Mouse (Mus musculus) neural tube, embryonic 15.5 days (tissue): Measurements from ENCODE around the gene Top3a. TPM values are rescaled to one million over a fixed set of nuclear protein-coding genes. Genes with fewer than 3 reads are reported as not detected.

ENCODE experiments used
- ATAC-seq: fragments of 200-750 bp; cut with Nextera tagmentation; 2 replicates; pipeline ENCODE4 v1.8.0; 2017; ENCODE audit warnings: mild to moderate bottlenecking, moderate TSS enrichment, moderate library complexity; ENCODE audit not compliant: low FRiP score
- H3K27ac ChIP-seq: fragments of 300-500 bp; sonication (generic); replicated peaks from 2 replicates; pipeline ENCODE4 v1.5.1; 2015; ENCODE audit warnings: mild to moderate bottlenecking, inconsistent platforms
- H3K27me3 ChIP-seq: fragments of 300-500 bp; sonication (generic); replicated peaks from 2 replicates; pipeline ENCODE4 v1.6.1; 2015; ENCODE audit warnings: inconsistent platforms
- H3K36me3 ChIP-seq: fragments of 300-500 bp; sonication (generic); 2 replicates; pipeline ENCODE4 v1.6.1; 2015; ENCODE audit warnings: inconsistent platforms
- H3K4me1 ChIP-seq: fragments of 300-500 bp; sonication (generic); 2 replicates; pipeline ENCODE4 v1.6.1; 2015; ENCODE audit warnings: inconsistent platforms
- H3K4me2 ChIP-seq: fragments of 300-500 bp; sonication (generic); 2 replicates; pipeline ENCODE4 v1.6.1; 2015; ENCODE audit warnings: inconsistent platforms, mild to moderate bottlenecking, moderate library complexity
- H3K4me3 ChIP-seq: fragments of 300-500 bp; sonication (generic); replicated peaks from 2 replicates; pipeline ENCODE4 v1.5.1; 2015; ENCODE audit warnings: mild to moderate bottlenecking, inconsistent platforms
- H3K9ac ChIP-seq: fragments of 300-500 bp; sonication (generic); replicated peaks from 2 replicates; pipeline ENCODE4 v1.6.1; 2015; ENCODE audit warnings: mild to moderate bottlenecking, inconsistent platforms
- H3K9me3 ChIP-seq: fragments of 300-500 bp; sonication (generic); replicated peaks from 2 replicates; pipeline ENCODE4 v1.6.1; 2016; ENCODE audit warnings: inconsistent platforms
- WGBS: fragments of 180-500 bp; shearing (Covaris S2); methylation state at CpG from one replicate; pipeline ENCODE4 v1.1.7; 2015; ENCODE audit warnings: mixed read lengths; 5-methylcytosine and 5-hydroxymethylcytosine counted together
- polyA plus RNA-seq: library from polyadenylated mRNA; unstranded; fragments of >200 nt; fragmentation: Nextera tagmentation; extraction: Ambion mirVana; gene quantifications from 2 replicates; pipeline ENCODE4 v1.2.1, GENCODE M21; 2015

Gene Top3a
- polyA plus RNA-seq, 1 experiment from 2014 or later = 6.7 TPM

DNA sequence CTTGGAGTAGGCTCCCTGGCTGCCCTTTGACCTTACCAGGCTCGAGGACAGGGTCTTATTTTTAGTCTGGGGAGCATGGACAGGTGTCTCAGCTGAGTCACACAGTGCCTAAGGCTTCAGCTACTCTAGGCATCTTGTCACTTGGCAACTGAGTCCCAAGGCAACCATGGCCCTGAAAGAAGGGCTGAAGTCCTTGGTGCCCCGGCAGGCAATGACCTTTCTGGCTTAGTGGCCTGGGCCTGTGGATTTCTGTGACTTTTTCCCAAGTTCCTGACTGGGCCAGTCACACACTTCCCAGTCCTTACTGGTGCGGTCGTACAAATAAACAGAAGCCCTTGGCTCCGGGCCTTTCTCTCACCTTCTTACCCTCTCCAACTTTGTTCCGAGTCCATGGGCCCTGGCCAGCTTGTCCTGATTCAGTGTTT is 47.9 kb downstream of the Top3a start:
- Histone ChIP-seq H3K27me3 (no peaks in the 10 kb centered on the region), H3K9ac (0 out of 2 replicates have a peak overlapping the region, but pooled peaks have one; percentile 2), H3K9me3 (no peaks in the 10 kb centered on the region), H3K4me2 (peak overlapping the region; percentile 85), H3K36me3 (peaks cover 42% of the 10 kb centered on the region), H3K4me3 (peak overlapping the region; percentile 85), H3K4me1 (peaks cover 41% of the 10 kb centered on the region), H3K27ac (no peak overlapping the region)
- ATAC-seq = no peak
- 83% methylated on average over 6 of the region's 6 CpGs for WGBS

- H3K27ac ChIP-seq = peak within 1 kb of the TSS; percentile 92
- no peaks in the 10 kb centered on the region for H3K27me3 ChIP-seq
- H3K4me3 ChIP-seq = peak within 1 kb of the TSS; percentile 85
- H3K4me2 ChIP-seq = peak within 1 kb of the TSS; percentile 85
- peak within 1 kb of the TSS; percentile 84 for H3K9ac ChIP-seq
- peaks cover 47% of the 10 kb centered on the region for H3K36me3 ChIP-seq
- H3K9me3 ChIP-seq = no peaks in the 10 kb centered on the region
- under 1% methylated on average over 44 of the region's 44 CpGs for WGBS
- ATAC-seq = peak; percentile 96
- peaks cover 41% of the 10 kb centered on the region for H3K4me1 ChIP-seq
These were observed 48.9 kb downstream of the Top3a start, which contains the start of gene Mief2 for GRCm38 (mm10) chr11:60728260-60728761. Gene Mief2, plus strand, starts transcription at chr11:60728398.

DNA sequence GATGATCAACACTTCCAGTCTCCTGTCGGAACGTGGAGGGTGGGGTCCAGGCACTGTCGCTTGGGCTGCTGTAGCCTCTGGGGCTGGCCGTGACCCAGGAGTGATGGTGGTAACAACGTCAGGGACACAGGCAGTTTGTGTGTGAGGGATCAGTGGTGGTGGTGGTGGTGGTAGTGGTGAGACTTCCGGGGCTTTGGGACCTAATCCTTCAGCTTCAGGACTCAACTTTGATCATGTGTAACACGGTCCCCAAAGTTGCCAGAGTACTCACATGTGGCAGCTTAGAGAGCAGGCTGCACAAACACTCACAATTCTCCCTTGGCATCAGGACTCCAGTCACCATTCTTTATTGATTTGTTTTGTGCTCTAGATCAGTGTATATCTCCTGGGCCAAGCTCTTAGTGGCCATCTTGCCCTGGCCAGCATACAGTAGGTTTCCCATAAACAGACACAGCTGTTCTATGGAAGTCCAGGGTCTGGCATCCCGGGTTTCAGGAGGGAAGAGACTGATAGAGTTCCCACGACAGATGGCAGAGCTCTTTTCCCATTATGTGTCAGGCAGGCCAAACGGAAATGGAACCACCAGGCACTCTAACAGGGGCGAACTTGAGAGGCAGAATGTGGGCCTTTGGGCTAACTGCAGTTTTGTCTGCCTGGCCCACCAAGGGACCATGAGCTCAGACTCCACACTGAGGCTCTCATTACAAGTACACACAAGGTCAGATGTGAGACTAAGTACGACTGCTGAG is 49.6 kb downstream of the Top3a start:
- WGBS = 6% methylated on average over 12 of the region's 12 CpGs
- peak overlapping the region; percentile 85 for H3K4me3 ChIP-seq
- no peaks in the 10 kb centered on the region for H3K9me3 ChIP-seq
- peaks cover 48% of the 10 kb centered on the region for H3K36me3 ChIP-seq
- H3K27ac ChIP-seq = peak overlapping the region; percentile 92
- H3K27me3 ChIP-seq = no peaks in the 10 kb centered on the region
- H3K9ac ChIP-seq = peak overlapping the region; percentile 82
- no peak for ATAC-seq
- H3K4me1 ChIP-seq = peaks cover 41% of the 10 kb centered on the region
- H3K4me2 ChIP-seq = peak overlapping the region; percentile 85

GRCm38 (mm10) chr11:60726601-60727391 is 50.4 kb downstream of the Top3a start, which contains the start of gene Flii:
Gene Flii, minus strand, starts transcription at chr11:60727263.
- peaks cover 48% of the 10 kb centered on the region for H3K36me3 ChIP-seq
- H3K9ac ChIP-seq = peak within 1 kb of the TSS; percentile 82
- WGBS = 1% methylated on average over 42 of the region's 71 CpGs
- H3K27ac ChIP-seq = peak within 1 kb of the TSS; percentile 92
- no peaks in the 10 kb centered on the region for H3K9me3 ChIP-seq
- peak within 1 kb of the TSS; percentile 85 for H3K4me3 ChIP-seq
- ATAC-seq = peak; percentile 80
- peaks cover 39% of the 10 kb centered on the region for H3K4me1 ChIP-seq
- peak within 1 kb of the TSS; percentile 85 for H3K4me2 ChIP-seq
- H3K27me3 ChIP-seq = no peaks in the 10 kb centered on the region

DNA sequence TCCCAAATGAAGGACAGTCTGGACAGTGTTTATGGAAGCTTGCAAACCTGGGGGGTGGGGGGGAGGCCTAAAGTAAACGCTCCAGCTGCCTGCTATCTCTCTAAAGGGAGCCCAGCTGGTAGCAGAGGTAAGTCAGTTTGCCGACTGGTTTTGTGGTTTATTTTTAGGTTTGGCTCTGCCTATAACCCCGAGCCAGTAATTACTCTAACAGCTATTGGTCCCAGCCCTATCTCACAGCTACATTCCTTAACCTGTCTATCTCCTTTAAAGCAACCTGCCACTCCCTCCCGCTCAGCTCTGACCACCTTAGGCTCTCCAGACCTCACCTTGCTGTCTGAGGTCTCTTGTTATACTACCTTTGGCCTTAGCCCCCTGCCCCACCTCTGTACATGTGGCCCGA is 57.9 kb downstream of the Top3a start:
- no peak overlapping the region for H3K4me2 ChIP-seq
- no peak overlapping the region for H3K9ac ChIP-seq
- 93% methylated on average over 5 of the region's 5 CpGs for WGBS
- no peaks in the 10 kb centered on the region for H3K9me3 ChIP-seq
- ATAC-seq = no peak
- no peaks in the 10 kb centered on the region for H3K27me3 ChIP-seq
- H3K4me3 ChIP-seq = no peak overlapping the region
- no peaks in the 10 kb centered on the region for H3K4me1 ChIP-seq
- no peak overlapping the region for H3K27ac ChIP-seq
- H3K36me3 ChIP-seq = peaks cover 98% of the 10 kb centered on the region

- Histone ChIP-seq H3K4me3 (no peak overlapping the region), H3K27ac (no peak overlapping the region), H3K36me3 (peaks cover 98% of the 10 kb centered on the region), H3K4me2 (no peak overlapping the region), H3K9ac (no peak overlapping the region), H3K27me3 (no peaks in the 10 kb centered on the region), H3K4me1 (no peaks in the 10 kb centered on the region), H3K9me3 (no peaks in the 10 kb centered on the region)
- ATAC-seq = no peak
- 93% methylated on average over 5 of the region's 5 CpGs for WGBS
These were observed 61.3 kb downstream of the Top3a start for GRCm38 (mm10) chr11:60715833-60716232.

DNA sequence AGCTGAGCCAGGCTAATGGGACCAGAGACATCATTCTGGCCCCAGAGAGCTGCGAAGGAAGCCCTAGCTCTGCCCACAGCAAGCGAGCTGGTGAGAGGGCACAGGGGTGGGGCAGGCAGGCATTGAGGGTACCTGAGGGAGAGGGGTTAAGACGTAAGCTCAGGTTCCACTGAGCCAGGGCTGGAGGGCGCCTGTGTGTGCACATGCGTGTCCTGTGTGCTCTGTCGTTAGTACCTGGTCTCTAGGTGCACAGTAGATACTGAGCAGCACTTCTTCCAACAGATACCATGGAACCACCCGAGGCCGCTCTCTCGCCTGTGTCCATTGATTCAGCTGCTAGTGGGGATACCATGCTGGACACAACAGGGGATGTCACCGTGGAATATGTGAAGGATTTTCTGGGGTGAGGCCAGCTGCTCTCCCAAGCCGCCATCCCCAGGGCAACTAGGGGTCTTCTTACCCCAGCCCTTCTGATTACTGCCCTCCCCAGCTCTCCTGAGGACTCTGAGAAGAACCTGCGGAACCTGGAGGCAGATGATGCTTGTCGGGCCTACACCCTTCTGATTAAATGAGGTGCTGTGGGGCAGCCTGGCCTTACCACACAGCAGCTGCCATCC is 64.4 kb downstream of the Top3a start:
- H3K27me3 ChIP-seq = no peaks in the 10 kb centered on the region
- no peak for ATAC-seq
- peaks cover 100% of the 10 kb centered on the region for H3K36me3 ChIP-seq
- no peak overlapping the region for H3K27ac ChIP-seq
- no peak overlapping the region for H3K4me2 ChIP-seq
- 96% methylated on average over 13 of the region's 13 CpGs for WGBS
- no peaks in the 10 kb centered on the region for H3K4me1 ChIP-seq
- no peak overlapping the region for H3K4me3 ChIP-seq
- H3K9ac ChIP-seq = no peak overlapping the region
- H3K9me3 ChIP-seq = no peaks in the 10 kb centered on the region

DNA sequence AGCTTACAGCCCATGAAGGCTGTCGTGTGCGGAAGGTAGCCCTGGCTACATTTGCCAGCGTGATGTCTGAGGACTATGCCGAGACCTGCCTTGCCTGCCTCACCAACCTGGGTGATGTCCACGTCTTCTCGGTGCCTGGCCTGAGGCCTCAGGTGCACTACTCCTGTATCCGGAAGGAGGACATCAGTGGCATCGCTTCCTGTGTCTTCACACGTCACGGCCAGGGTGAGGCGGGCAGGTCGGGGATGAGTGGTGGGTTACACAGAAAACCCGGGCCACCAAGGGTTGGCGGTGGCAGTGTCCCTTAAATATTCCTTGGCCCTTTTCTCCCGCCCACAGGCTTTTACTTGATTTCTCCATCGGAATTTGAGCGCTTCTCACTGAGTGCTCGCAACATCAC is 65.1 kb downstream of the Top3a start:
- H3K27me3 ChIP-seq = no peaks in the 10 kb centered on the region
- peaks cover 100% of the 10 kb centered on the region for H3K36me3 ChIP-seq
- no peak overlapping the region for H3K9ac ChIP-seq
- H3K4me2 ChIP-seq = no peak overlapping the region
- H3K27ac ChIP-seq = no peak overlapping the region
- H3K4me1 ChIP-seq = no peaks in the 10 kb centered on the region
- ATAC-seq = no peak
- 96% methylated on average over 18 of the region's 18 CpGs for whole genome bisulfite sequencing
- no peak overlapping the region for H3K4me3 ChIP-seq
- no peaks in the 10 kb centered on the region for H3K9me3 ChIP-seq

DNA sequence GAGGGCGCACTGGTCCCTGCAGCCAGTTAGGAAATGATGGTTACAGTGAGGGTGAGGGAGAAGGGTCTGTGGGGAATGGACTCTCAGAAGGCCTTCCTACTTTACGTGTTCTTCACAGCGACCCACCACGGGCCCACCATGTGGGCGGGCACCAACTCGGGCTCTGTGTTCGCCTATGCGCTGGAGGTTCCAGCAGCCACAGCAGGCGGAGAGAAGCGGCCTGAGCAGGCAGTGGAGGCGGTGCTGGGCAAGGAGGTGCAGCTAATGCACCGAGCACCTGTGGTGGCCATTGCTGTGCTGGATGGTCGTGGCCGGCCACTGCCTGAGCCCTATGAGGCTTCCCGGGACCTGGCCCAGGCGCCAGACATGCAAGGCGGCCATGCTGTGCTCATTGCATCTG is 65.9 kb downstream of the Top3a start:
- Histone ChIP-seq H3K4me3 (no peak overlapping the region), H3K9me3 (no peaks in the 10 kb centered on the region), H3K36me3 (peaks cover 100% of the 10 kb centered on the region), H3K4me1 (no peaks in the 10 kb centered on the region), H3K27ac (no peak overlapping the region), H3K9ac (no peak overlapping the region), H3K27me3 (no peaks in the 10 kb centered on the region), H3K4me2 (no peak overlapping the region)
- WGBS = 95% methylated on average over 17 of the region's 17 CpGs
- ATAC-seq = no peak

DNA sequence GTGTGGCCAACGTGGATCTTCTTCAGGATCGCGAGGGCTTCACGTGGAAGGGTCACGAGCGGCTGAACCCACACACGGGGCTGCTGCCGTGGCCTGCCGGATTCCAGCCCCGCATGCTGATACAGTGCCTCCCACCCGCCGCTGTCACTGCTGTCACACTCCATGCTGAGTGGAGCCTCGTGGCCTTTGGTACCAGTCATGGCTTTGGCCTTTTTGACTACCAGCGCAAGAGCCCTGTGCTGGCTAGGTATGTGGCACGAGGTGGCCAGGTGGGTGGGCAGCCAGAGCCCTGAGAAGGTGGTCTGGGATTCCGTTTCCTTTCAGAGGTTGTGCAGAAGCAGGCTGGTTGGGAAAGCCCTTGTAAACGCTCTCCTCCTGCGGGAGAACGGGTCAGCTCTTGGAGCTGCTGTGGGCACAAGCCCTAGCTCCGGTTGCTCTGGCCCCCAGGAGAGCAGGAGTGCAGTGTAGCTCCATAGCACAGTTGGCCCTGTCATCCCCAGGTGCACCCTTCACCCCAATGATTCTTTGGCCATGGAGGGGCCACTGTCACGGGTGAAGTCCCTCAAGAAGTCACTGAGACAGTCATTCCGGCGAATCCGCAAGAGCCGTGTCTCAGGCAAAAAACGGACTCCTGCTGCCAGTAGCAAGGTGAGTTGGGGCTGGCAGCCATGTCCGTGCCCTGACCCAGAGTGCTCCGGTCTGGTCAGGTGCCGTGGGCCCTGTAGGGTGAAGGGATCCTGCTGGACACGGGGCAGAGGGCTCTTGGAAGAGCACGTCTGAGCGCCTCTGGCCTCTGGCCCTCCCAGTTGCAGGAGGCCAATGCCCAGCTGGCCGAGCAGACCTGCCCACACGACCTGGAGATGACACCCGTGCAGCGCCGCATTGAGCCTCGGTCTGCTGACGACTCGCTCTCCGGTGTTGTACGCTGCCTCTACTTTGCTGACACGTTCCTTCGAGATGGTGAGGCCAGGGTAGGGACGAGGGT is 67.4 kb downstream of the Top3a start:
- no peak for ATAC-seq
- H3K4me2 ChIP-seq = no peak overlapping the region
- no peak overlapping the region for H3K4me3 ChIP-seq
- no peaks in the 10 kb centered on the region for H3K27me3 ChIP-seq
- H3K4me1 ChIP-seq = peaks cover 5% of the 10 kb centered on the region
- H3K27ac ChIP-seq = no peak overlapping the region
- no peaks in the 10 kb centered on the region for H3K9me3 ChIP-seq
- peaks cover 100% of the 10 kb centered on the region for H3K36me3 ChIP-seq
- 94% methylated on average over 45 of the region's 45 CpGs for WGBS
- no peak overlapping the region for H3K9ac ChIP-seq
